Mouse (Mus musculus): ENCODE measurements around the gene Ufm1.

Gene Ufm1

GRCm38 (mm10) chr3:53863383-53864220 is at the start of gene Ufm1:
Gene Ufm1, minus strand, starts transcription at chr3:53863830.
- peak; percentile 94 for DNase-seq (ENCODE audit: low read depth)

GRCm38 (mm10) chr3:53890619-53891540 is 27.2 kb upstream of the Ufm1 start:
- DNase-seq (ENCODE audit: low read depth): no peak

- DNase-seq (ENCODE audit: low read depth): no peak
These were observed 8.0 kb upstream of the Ufm1 start for GRCm38 (mm10) chr3:53871596-53871995.

- DNase-seq (ENCODE audit: low read depth): no peak
These were observed 6.9 kb upstream of the Ufm1 start for GRCm38 (mm10) chr3:53870482-53870881.

GRCm38 (mm10) chr3:53869263-53869662 is 5.6 kb upstream of the Ufm1 start:
- no peak for DNase-seq (ENCODE audit: low read depth)

GRCm38 (mm10) chr3:53868212-53868611 is 4.6 kb upstream of the Ufm1 start:
- no peak for DNase-seq (ENCODE audit: low read depth)

- no peak for DNase-seq (ENCODE audit: low read depth)
These were observed 8.8 kb downstream of the Ufm1 start for GRCm38 (mm10) chr3:53854831-53855230.

GRCm38 (mm10) chr3:53854261-53854660 is 9.4 kb downstream of the Ufm1 start:
- DNase-seq (ENCODE audit: low read depth): no peak

- no peak for DNase-seq (ENCODE audit: low read depth)
These were observed 15.4 kb downstream of the Ufm1 start for GRCm38 (mm10) chr3:53848262-53848661.

- no peak for DNase-seq (ENCODE audit: low read depth)
These were observed 15.9 kb downstream of the Ufm1 start for GRCm38 (mm10) chr3:53847726-53848125.

GRCm38 (mm10) chr3:53846206-53846928 is 17.3 kb downstream of the Ufm1 start:
- DNase-seq (ENCODE audit: low read depth): no peak

GRCm38 (mm10) chr3:53844786-53845185 is 18.8 kb downstream of the Ufm1 start, which contains the start of gene Gm10985:
Gene Gm10985, plus strand, starts transcription at chr3:53845086.
- no peak for DNase-seq (ENCODE audit: low read depth)

GRCm38 (mm10) chr3:53834238-53834637 is 29.4 kb downstream of the Ufm1 start:
- DNase-seq (ENCODE audit: low read depth): no peak

- DNase-seq (ENCODE audit: low read depth): no peak
These were observed 50.1 kb downstream of the Ufm1 start for GRCm38 (mm10) chr3:53813421-53813977.
